Mouse (Mus musculus) forebrain, embryonic 14.5 days (tissue): ENCODE measurements around the gene Olfr1056. TPM values are rescaled to one million over a fixed set of nuclear protein-coding genes. Genes with fewer than 3 reads are reported as not detected.

Source experiments
- polyA plus RNA-seq: library from polyadenylated mRNA; unstranded; fragments of >200 nt; fragmentation: Nextera tagmentation; extraction: Ambion mirVana; gene quantifications from 2 replicates; pipeline ENCODE4 v1.2.1, GENCODE M21; 2014

Gene Olfr1056
- polyA plus RNA-seq, 1 experiment from 2014 or later = not detected

Other genes with a start within 250 kb of the Olfr1056 start
- gene Olfr1039, start 226.5 kb downstream of the Olfr1056 start, polyA plus RNA-seq = not detected in 2 replicates
- not detected in 2 replicates for gene Olfr1040, start 215.7 kb downstream of the Olfr1056 start, polyA plus RNA-seq
- gene Olfr1042, start 200.6 kb downstream of the Olfr1056 start, polyA plus RNA-seq = not detected in 2 replicates
- gene Olfr1043, start 194.9 kb downstream of the Olfr1056 start, polyA plus RNA-seq = not detected in 2 replicates
- gene Olfr1044, start 184.6 kb downstream of the Olfr1056 start, polyA plus RNA-seq = not detected in 2 replicates
- gene Olfr52, start 176.8 kb downstream of the Olfr1056 start, polyA plus RNA-seq = not detected in 2 replicates
- gene Olfr1045, start 159.5 kb downstream of the Olfr1056 start, polyA plus RNA-seq = not detected in 2 replicates
- not detected in 2 replicates for gene Olfr1046, start 143.2 kb downstream of the Olfr1056 start, polyA plus RNA-seq
- not detected in 2 replicates for gene Olfr1047, start 131.1 kb downstream of the Olfr1056 start, polyA plus RNA-seq
- not detected in 2 replicates for gene Olfr1048, start 122.2 kb downstream of the Olfr1056 start, polyA plus RNA-seq
- gene Olfr1049, start 104.1 kb downstream of the Olfr1056 start, polyA plus RNA-seq = not detected in 2 replicates
- not detected in 2 replicates for gene Olfr1051, start 83.4 kb downstream of the Olfr1056 start, polyA plus RNA-seq
- not detected in 2 replicates for gene Olfr1052, start 70.0 kb downstream of the Olfr1056 start, polyA plus RNA-seq
- not detected in 2 replicates for gene Olfr1053, start 47.2 kb downstream of the Olfr1056 start, polyA plus RNA-seq
- not detected in 2 replicates for gene Olfr1054, start 27.0 kb downstream of the Olfr1056 start, polyA plus RNA-seq
- not detected in 2 replicates for gene Olfr1055, start 12.2 kb downstream of the Olfr1056 start, polyA plus RNA-seq
- gene Olfr1057, start 15.9 kb upstream of the Olfr1056 start, polyA plus RNA-seq = not detected in 2 replicates
- not detected in 2 replicates for gene Olfr1058, start 26.1 kb upstream of the Olfr1056 start, polyA plus RNA-seq
- not detected in 2 replicates for gene Olfr1061, start 51.6 kb upstream of the Olfr1056 start, polyA plus RNA-seq
- gene Olfr1062, start 64.3 kb upstream of the Olfr1056 start, polyA plus RNA-seq = not detected in 2 replicates
- not detected in 2 replicates for gene Olfr1065, start 88.1 kb upstream of the Olfr1056 start, polyA plus RNA-seq
- not detected in 2 replicates for gene Olfr1066, start 93.8 kb upstream of the Olfr1056 start, polyA plus RNA-seq
- not detected in 2 replicates for gene Olfr228, start 124.9 kb upstream of the Olfr1056 start, polyA plus RNA-seq
- gene Olfr1076, start 146.0 kb upstream of the Olfr1056 start, polyA plus RNA-seq = not detected in 2 replicates
- gene Olfr1079, start 180.0 kb upstream of the Olfr1056 start, polyA plus RNA-seq = not detected in 2 replicates
- not detected in 2 replicates for gene Olfr1080, start 195.8 kb upstream of the Olfr1056 start, polyA plus RNA-seq
- gene Olfr1082, start 236.5 kb upstream of the Olfr1056 start, polyA plus RNA-seq = not detected in 2 replicates